Mouse (Mus musculus) Muller cell, postnatal 12 days (primary cell): ENCODE measurements around the gene a.
"Not testable (repeated sequence)": the region's sequence is repeated elsewhere in the genome, so short reads cannot be mapped to it uniquely, and the experiment has no call there.

Source experiments
- DNase-seq: peaks from one replicate; pipeline ENCODE4 v3.0.0-alpha.2; 2015; ENCODE audit errors: inconsistent ontology term

Gene a

DNA sequence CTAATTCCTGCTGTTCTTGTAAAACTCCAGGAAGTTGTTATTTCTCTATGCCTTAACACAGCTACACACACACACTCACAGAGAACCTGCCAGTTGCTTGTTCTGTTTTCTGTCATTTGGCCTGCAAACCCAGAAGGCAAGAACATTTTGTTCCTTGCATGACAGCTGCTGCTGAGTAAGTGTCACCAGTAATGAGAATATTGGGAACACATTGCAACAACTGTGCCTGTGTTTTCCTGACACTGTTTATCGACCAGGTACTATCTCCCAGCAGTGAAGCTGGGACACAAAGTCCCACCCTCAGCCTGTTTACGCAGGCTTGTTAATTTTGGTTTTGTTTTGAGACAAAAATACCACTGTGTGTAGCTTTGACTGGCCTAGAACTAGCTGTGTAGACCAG, 261.5 kb downstream of the a start:
- DNase-seq: no peak

- DNase-seq: not testable (repeated sequence)
Observed at GRCm38 (mm10) chr2:155053512-155053911, 262.3 kb downstream of the a start.

- DNase-seq: no peak
Observed at GRCm38 (mm10) chr2:155054672-155055071, 263.5 kb downstream of the a start.

- no peak for DNase-seq
Observed at GRCm38 (mm10) chr2:155056076-155056578, 264.9 kb downstream of the a start.

DNA sequence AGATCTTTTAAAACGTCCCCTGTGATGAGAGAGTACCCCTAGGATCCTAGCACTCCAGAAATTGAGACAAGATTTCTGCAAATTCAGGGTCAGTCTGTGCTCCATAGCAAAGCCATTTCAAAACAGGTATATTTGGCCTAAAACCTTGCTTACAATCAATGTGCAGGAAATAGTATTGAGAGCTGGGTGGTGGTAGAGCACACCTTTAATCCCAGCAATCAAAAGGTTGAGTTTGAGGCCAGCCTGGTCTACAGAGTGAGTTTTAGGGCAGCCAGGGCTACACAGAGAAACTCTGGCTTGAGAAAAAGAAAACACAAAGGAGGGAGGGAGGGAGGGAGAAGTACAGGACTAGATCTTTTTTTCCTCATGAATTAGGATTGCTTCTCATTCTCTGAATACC, 266.2 kb downstream of the a start:
- DNase-seq: no peak

- peak; percentile 55 for DNase-seq
Observed at GRCm38 (mm10) chr2:155071027-155071426, 279.8 kb downstream of the a start.

DNA sequence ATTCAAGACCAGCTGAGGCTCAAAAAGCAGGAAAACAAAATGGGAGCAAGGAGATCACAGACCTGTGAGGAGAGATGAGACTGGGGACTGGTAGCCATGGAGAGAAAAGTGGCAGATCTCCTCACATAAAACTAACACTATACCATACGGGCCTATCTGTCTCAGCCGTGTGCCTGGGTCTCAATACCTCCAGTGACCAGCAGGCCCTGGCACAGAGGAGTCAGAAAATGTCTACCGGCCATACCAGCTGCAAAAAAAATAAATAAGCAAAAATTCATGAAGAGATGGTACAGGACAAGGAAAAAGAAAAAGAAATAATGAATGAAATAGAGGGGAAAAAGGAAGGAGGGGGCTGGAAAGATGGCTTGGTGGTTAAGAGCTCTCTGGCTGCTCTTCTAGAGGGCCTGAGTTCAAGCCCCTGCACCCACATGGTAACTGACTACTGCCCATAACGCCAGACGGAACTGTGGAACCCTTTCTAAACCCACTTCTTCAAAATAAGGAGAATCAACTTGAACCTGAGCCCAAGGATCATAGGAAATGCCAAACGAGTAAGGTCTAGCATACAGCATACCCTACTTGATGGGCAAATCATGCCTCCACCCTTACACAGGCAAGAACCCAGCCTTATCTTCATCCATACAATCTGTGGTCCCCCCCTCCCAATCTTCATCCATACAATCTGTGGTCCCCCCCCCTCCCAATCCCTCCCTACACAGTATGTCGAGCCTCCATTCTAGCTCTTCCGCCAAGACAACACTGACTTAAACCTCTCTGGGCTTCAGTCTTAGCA, 281.3 kb downstream of the a start:
- no peak for DNase-seq

DNA sequence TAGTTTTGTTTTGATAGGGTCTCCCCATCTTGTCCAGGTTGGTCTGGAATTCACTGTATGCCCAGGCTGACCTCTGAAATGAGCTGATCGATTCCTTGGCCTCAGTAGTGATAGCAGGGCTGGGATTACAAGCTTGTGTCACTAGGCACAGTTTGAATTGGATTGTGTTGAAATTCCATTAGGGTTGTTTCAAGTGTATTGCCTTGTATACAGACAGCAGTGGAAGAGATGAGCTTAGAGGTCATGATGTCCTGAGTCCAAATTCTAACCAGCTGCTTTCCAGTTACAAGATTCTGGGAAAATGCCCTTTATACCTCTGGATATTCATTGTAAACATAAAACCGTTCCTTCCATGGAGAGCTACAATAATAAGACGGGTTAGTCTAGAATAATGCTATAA, 282.1 kb downstream of the a start:
- DNase-seq: no peak

DNA sequence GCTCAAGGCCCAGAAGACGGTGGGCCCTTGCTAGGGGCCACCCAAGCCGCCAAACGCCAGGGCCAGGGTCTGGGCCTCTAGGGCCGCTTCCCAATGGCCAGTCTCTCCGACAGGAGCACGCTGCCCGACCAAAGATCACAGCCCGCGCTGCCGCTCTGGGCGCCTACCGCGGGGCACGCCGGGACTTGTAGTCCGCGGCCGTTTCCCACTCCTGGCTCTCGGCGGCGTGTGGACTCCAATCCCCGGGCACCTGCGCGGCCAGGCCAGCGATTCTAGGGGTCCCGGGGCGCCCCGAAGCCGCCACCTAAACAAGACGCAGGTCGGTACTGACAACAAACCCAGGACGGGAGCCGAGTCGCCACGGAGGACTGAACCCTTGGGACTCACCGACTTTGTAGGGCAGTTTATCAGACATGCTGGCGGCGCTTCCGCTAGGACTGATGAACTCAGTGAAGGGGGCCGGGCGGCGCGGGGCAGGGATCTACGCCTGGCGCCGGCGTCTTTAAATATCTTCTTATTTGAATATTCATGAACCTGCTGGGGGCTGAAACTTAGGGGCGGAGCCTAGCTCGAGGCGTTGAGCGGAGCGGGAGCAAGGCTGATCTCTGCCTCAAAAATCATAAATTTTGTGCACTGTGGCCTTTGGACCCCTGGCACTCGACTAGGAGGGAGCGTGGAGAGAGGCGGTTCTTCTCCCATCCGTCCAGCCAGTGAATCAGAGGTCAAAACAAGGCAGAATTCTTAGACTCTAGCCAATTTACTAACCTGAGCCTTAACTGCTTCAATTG, 283.0 kb downstream of the a start, which contains the start of gene Ahcy:
Gene Ahcy (minus strand): TSS at position 520 of the 788 bp plus-strand sequence.
- peak; percentile 95 for DNase-seq

DNA sequence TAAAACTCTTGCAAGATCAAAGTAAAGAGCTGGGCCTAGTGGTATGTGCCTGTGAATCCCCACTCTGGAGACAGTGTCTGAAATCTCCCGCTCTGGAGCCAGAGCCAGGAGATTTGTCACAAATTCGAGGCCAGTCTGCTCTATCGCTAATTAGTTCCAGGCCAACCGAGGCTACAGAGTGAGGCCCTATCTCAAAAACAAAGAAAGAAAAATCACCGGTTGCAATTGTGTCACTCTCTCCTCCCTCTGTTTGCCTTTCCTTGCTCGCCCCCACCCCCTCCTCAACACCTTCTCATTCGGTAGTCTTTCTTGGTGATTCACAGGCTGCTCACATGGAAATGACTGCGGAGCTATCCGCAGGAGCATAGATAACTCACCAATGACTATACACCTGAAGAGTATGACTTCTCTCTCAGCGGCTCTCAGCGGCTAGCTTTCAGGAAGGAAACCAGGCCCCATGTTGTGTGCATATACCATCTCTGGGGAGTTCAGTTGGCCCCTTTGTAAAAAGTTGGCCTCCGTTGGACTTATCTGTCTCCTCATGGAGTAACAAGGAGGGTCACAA, 283.6 kb downstream of the a start:
- DNase-seq: no peak

- no peak for DNase-seq
Observed at GRCm38 (mm10) chr2:155075649-155076048, 284.4 kb downstream of the a start.

DNA sequence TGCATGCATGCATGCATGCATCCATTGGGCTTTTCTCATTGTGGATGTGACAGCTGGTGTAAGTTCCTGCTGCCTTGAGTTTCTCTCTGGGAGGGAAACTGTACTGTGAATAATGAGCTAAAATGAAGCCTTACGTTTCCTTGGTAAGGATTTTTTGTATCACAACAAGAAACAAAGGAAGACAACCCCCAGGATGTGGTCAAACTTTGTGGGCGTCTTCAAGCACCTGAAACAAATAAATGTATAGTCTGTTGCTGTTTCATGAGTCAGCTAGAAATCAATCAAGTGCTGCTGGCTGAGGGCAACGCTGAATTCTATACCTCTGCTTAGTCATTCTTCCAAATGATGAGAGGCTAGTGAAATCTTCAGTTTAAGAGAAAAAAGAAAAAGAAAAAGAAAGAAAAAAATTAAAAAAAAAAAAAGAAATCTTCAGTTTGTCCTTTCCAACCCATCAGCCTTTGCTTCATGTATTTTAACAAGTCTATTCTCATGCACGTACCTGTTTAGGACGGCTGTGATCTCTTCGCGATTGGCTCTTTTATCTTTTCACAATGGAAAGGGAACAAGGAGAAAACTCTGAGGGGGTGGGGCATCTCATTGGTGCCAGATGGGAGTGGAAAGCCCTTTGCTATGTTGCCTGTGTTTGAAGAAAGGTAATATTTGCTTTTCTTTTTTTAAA, 288.4 kb downstream of the a start:
- DNase-seq: no peak

DNA sequence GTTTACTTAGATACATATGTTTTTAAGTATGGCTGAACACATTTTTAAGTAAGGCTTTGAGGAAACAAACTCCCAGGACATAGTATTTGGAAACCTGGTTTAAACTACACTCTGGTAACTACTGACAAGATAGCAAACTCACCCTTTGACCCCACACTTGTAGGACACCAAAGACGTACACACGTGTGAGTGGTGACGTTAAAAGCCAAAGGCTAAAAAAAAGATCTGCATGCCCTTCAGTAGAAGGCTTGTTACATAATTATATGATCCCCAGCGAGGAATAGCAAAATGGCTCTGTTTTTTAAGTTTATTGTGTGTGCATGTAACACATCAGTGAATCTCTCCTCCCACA, 289.0 kb downstream of the a start:
- no peak for DNase-seq

GRCm38 (mm10) chr2:155081056-155081455, 289.9 kb downstream of the a start:
- no peak for DNase-seq

DNA sequence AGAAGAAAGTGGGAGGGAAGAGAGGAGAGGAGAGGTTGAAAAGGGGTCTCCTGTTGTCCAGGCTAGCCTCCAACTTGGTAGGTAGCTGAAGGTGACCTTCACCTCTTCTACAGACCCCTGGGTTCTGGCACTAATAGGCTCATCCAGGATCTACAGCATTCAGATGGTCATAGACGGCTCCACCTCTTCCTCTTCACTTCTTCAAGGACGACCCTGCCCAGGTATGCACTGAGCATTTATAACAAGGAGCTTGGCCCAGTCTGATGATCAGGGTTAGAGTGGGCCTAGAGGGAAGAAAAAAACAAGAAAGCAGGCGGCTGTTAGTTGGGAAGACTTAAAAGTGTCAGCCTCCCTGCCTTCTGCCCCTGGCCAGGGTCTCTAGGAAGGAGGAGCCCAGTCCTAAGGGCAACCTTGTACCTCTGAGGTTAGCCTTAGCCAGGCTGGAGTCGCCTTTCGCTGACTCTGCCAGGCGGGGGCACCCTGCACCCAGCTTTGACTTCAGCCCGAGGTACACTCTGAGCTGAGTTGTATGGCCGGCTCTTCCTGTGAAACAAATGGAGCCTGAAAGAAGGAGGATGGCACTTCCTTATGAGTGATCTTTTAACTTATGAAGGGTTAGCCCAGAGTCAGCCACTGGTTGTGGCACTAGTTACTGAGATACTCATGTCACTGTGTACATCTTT, 291.1 kb downstream of the a start:
- DNase-seq: peak; percentile 71

DNA sequence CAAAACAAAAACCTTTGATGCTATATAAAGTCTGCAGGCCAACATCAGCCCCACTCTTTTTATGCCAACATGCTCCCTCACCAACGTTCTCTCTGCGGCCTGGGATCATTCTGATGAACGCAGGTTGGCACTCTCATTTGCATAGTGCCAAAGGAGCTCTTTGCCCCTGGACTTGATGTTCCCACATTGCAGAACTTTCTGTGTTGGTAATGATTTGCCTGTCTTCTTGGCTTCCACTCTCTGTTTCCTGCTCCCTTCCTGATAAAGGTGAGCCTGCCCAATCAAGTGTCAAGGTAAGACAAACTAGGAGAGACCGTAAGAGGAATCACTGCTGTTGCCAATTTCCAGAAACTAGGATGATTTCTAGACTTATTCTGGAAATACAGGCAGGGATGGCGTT, 293.3 kb downstream of the a start:
- DNase-seq: no peak

DNA sequence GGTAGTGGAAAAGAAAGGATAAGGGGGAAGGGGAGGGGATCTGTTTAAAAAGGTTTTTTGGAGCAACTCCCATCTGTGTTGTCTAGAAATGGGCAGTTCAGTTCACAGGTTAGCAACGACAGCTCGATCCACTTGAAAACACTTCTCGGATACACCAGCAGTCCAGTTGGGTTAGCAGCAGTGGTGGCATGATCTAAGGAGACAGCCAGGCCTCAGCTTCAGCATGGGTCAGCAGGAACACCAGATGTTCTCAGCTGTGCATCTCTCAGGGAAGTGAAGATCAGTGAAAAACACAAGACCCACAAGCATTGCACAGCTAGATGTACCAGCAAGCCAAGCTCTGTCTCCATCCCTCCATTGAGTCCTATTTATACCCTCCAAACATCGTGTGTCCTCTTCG, 295.1 kb downstream of the a start:
- DNase-seq: no peak

DNA sequence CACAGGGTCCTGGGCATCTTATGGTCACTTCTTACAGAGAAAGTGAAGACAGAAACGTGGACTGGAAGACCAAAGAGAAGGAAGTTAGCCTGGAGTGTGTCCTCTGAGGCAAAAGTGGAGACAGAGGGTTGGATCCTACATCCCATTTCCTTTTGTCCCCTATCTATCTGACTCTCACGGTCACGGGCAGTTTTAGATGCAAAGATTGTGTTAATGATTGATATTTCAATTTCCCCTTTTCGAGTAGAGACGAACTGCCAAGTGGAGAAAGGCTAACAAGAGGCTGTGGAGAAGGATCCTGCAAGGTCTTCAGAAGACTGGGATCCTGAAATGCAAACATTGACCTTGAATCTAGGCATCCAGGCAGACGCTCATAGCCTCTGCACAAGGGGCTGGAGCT, 297.1 kb downstream of the a start:
- DNase-seq: no peak

DNA sequence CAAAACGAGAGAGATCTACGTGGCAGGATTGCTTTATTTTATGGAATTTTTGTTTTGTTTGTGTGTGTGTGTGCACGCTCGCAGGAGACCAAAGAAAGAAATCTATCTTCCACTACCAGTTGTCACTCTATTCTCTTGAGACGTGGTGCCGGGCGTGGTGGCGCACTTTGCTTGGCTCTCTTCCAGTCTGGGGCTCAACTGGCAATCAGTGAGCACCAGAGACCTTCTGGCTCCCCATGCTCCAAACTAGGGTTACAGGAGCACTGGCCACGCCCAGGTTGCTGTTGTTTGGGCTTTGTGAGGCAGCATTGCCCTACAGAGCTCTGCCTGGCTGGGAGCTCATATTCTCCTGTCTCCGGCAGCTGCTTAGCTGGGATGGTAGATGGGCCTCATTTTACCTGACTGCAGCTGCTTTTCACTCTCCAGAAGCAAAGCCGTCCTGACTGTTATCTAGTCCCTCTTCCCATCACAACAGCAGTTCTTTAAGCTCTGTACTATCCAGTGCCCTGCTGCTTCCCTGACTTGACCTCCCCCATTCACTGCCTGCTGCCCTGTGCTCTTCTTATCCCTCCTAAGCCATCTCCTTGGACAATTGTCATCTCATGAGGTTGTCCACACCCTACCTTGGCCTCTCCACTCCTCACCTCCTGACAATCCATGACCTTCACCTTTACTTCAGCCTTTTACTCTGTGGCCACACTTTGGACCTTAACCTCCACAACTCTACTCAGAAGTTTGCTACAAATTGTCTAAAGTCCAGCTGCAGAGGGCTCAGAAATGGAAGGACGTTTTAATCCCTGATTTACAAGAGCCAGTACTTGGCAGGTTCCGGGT, 299.9 kb downstream of the a start:
- DNase-seq: no peak

GRCm38 (mm10) chr2:155091743-155092075, 300.5 kb downstream of the a start:
- no peak for DNase-seq

DNA sequence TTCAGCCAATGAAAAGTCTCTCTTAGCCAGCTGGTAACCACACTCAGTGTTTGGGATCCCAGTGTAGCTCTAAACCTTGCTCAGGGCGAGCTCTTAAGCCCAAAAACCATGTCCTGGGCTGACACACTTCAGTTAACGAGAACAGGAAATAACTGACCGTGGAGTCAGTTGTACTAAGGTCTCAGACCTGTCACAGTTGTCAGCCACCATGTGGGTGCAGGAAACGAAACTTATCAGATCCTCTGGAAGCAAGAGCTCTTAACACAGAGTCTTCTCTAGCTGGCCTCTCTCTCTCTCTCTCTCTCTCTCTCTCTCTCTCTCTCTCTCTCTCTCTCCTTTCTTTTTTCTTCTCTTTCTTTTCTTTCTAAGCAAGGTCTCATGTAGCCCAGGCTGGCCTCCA, 302.2 kb downstream of the a start:
- no peak for DNase-seq
